Mouse (Mus musculus): Measurements from ENCODE around the gene Chchd5. TPM values are rescaled to one million over a fixed set of nuclear protein-coding genes. Genes with fewer than 3 reads are reported as not detected.

Gene Chchd5
- 22.3 and 24.6 TPM in 2 replicates for polyA plus RNA-seq (2016; fragmentation: Nextera tagmentation; extraction: Ambion mirVana)

DNA sequence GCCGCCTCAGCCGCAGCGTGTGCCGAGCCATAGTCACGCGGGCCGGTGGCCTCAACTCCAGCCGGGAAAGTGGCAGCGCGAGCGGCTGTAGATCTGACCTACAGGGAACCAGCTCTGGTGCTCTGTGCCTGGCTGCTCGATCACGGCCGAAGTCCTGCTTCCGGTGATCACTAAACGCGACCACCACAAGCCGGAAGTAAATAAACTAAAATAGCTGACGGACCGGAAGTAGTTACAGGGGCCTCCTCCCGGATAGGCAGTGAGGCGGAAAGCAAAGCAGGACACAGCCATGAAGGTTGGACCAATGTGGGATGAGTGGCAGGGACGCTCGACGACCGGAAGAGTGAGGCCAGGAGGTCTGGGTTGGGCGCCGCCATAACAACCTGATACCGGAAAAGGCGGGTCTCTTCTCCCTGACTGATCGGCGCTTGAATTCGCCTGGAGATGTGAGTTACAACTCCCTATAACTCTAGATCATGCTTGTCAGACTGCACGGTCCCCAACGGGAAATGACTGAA lies at the start of gene Chchd5:
TSS of gene Chchd5 (plus strand) at position 289 of the 518 bp plus-strand sequence.
- H3K4me1 ChIP-seq = peaks cover 14% of the 10 kb centered on the region
- H3K4me2 ChIP-seq (replicated peaks) = peak within 1 kb of the TSS; percentile 76
- peak within 1 kb of the TSS; percentile 61 for H3K4me3 ChIP-seq
- H3K36me3 ChIP-seq = peaks cover 54% of the 10 kb centered on the region
- H3K9me3 ChIP-seq (replicated peaks) = peaks cover 10% of the 10 kb centered on the region
- ATAC-seq (ENCODE audit: low FRiP score) = peak; percentile 99
- H3K27me3 ChIP-seq = no peaks in the 10 kb centered on the region
- WGBS = under 1% methylated on average over 35 of the region's 35 CpGs
- peak within 1 kb of the TSS; percentile 81 for H3K9ac ChIP-seq
- peak within 1 kb of the TSS; percentile 92 for H3K27ac ChIP-seq

DNA sequence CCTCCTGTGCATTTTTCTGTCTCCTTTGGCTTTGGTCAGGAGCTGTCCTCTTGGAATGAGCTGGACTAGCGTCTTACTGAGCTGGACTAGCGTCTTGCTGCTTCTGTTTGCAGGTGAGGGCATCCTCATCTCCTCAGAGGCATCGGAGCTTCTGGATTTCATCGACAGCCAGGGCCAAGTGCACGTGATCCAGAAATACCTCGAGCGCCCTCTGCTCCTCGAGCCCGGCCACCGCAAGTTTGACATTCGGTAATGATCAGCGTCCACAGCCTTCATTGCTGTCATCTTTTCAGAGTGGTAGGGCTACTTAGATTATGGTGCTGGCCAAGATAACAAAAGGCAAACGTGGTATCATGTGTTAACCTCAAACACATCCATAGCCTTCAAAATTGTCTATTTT lies 48.4 kb upstream of the Chchd5 start:
- H3K27me3 ChIP-seq = no peaks in the 10 kb centered on the region
- H3K4me1 ChIP-seq = no peaks in the 10 kb centered on the region
- no peak overlapping the region for H3K4me2 ChIP-seq (replicated peaks)
- WGBS = 71% methylated on average over 13 of the region's 13 CpGs
- no peak overlapping the region for H3K27ac ChIP-seq
- H3K9ac ChIP-seq = no peak overlapping the region
- no peaks in the 10 kb centered on the region for H3K9me3 ChIP-seq (replicated peaks)
- ATAC-seq (ENCODE audit: low FRiP score) = no peak
- peaks cover 69% of the 10 kb centered on the region for H3K36me3 ChIP-seq
- no peak overlapping the region for H3K4me3 ChIP-seq

DNA sequence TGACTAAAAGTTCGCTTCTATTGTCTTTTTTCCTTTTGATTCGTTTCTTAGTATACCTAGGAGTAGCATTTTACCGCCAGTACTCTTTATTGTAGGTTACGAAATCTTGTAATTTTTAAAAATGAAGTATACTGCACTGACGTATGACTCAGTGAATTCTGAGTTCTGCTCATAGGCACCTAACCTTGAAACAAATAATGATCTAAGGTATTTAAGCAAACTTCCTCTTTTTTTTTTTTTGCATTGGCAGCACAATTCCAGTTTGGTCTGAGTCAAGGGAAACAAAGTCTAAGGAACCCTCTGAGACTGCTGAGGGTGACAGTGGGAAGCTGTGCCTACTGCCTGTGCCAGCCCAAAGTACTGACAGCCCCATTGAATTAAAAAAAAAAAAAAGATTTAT lies 46.0 kb upstream of the Chchd5 start:
- H3K9me3 ChIP-seq (replicated peaks) = no peaks in the 10 kb centered on the region
- no peak for ATAC-seq (ENCODE audit: low FRiP score)
- H3K4me3 ChIP-seq = no peak overlapping the region
- H3K27me3 ChIP-seq = no peaks in the 10 kb centered on the region
- peaks cover 53% of the 10 kb centered on the region for H3K36me3 ChIP-seq
- WGBS = 92% methylated on average over 5 of the region's 5 CpGs
- H3K9ac ChIP-seq = no peak overlapping the region
- H3K4me1 ChIP-seq = no peaks in the 10 kb centered on the region
- H3K4me2 ChIP-seq (replicated peaks) = no peak overlapping the region
- H3K27ac ChIP-seq = no peak overlapping the region

DNA sequence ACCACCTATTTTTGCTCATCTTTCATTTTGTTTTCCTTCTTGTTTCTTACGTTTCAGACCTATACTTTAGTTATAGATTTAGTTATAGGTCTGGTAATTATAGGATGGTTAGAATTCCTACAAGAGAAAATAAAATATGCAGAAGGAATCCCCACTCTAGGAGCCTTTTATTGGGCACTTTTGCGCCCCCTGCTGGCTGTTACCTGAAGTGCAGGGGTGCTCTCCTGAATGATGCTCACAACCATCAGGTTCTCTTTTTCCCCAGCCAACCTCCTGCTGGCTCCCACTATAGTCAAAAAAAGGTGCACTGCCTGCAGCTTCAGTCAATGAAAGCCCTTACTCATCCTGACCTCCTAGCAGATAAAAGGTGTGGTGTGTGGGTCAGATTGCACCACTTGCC lies 44.5 kb upstream of the Chchd5 start:
- WGBS = 63% methylated on average over 2 of the region's 2 CpGs
- H3K9ac ChIP-seq = no peak overlapping the region
- H3K4me3 ChIP-seq = no peak overlapping the region
- H3K9me3 ChIP-seq (replicated peaks) = no peaks in the 10 kb centered on the region
- H3K27ac ChIP-seq = no peak overlapping the region
- no peaks in the 10 kb centered on the region for H3K4me1 ChIP-seq
- H3K4me2 ChIP-seq (replicated peaks) = no peak overlapping the region
- H3K36me3 ChIP-seq = peaks cover 55% of the 10 kb centered on the region
- no peak for ATAC-seq (ENCODE audit: low FRiP score)
- H3K27me3 ChIP-seq = no peaks in the 10 kb centered on the region

DNA sequence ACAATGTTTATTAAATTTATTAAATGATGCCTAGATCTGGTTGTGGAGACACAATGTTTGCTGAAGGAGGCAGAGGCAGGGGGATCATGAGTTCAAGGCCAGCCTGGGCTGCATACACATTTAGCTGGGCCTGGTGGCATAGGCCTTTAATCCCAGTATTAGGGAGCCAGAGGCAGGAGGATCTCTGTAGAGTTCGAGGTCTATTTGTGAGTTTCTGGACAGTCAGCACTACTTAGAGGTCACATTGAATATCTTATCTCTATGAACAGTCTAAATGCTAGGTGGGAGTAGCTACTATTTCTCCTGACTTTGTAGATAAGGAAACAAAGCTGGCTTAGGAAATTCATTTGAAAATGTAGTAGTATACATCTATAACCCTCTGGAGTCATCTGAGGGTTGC lies 42.0 kb upstream of the Chchd5 start:
- no peaks in the 10 kb centered on the region for H3K27me3 ChIP-seq
- WGBS = 93% methylated on average over 1 of the region's 1 CpGs
- H3K27ac ChIP-seq = no peak overlapping the region
- H3K4me1 ChIP-seq = no peaks in the 10 kb centered on the region
- no peak overlapping the region for H3K4me2 ChIP-seq (replicated peaks)
- H3K4me3 ChIP-seq = no peak overlapping the region
- no peak for ATAC-seq (ENCODE audit: low FRiP score)
- no peak overlapping the region for H3K9ac ChIP-seq
- H3K9me3 ChIP-seq (replicated peaks) = no peaks in the 10 kb centered on the region
- H3K36me3 ChIP-seq = peaks cover 58% of the 10 kb centered on the region

DNA sequence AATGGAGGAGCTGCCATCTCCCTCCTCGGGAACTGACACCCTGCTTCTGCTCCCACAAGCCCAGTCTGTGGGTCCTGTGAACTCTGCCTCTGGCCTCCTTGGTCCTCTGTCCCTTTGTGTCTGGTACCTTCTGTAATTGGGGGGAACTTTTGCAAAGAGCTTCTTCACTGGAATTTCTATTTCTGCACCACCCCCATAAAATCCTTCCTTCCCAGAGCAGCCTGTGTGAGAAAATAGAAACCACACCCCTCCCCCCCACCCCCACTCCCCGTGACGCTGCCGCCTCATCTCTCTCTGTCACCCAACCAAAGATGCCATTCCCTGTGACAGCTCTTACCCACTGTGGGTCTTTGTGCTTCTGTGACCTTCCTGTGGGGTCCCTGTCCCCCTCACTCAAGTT lies 39.1 kb upstream of the Chchd5 start:
- 42% methylated on average over 4 of the region's 4 CpGs for WGBS
- Histone ChIP-seq H3K27ac (no peak overlapping the region; the same call in 1 of the 2 replicates), H3K4me3 (no peak overlapping the region), H3K4me2 (replicated peaks) (no peak overlapping the region), H3K27me3 (no peaks in the 10 kb centered on the region), H3K9me3 (replicated peaks) (no peaks in the 10 kb centered on the region), H3K9ac (no peak overlapping the region; the same call in 1 of the 2 replicates), H3K36me3 (peaks cover 77% of the 10 kb centered on the region), H3K4me1 (no peaks in the 10 kb centered on the region)
- no peak for ATAC-seq (ENCODE audit: low FRiP score)

DNA sequence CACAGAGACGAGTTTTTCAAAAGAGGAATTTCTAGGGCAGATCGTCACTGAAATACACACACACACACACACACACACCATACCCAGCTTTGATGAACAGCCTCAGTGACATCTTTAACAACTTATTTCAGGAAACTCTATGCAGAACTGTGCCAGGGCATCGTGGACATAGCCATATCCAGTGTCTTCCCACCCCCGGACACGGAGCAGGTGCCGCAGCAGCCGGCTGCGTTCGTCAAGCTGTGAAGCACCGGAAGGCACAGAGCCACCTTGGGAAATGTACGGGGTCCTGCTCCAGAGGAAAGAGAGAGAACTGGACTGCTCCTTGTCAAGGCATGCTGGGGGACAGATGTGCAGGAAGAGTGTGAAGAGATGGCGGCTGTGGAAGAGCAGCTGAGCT lies 36.7 kb upstream of the Chchd5 start:
- Histone ChIP-seq H3K4me1 (no peaks in the 10 kb centered on the region), H3K9me3 (replicated peaks) (no peaks in the 10 kb centered on the region), H3K27me3 (no peaks in the 10 kb centered on the region), H3K9ac (no peak overlapping the region), H3K36me3 (peaks cover 66% of the 10 kb centered on the region), H3K27ac (no peak overlapping the region), H3K4me3 (no peak overlapping the region), H3K4me2 (replicated peaks) (no peak overlapping the region)
- no peak for ATAC-seq (ENCODE audit: low FRiP score)
- 93% methylated on average over 12 of the region's 12 CpGs for WGBS

DNA sequence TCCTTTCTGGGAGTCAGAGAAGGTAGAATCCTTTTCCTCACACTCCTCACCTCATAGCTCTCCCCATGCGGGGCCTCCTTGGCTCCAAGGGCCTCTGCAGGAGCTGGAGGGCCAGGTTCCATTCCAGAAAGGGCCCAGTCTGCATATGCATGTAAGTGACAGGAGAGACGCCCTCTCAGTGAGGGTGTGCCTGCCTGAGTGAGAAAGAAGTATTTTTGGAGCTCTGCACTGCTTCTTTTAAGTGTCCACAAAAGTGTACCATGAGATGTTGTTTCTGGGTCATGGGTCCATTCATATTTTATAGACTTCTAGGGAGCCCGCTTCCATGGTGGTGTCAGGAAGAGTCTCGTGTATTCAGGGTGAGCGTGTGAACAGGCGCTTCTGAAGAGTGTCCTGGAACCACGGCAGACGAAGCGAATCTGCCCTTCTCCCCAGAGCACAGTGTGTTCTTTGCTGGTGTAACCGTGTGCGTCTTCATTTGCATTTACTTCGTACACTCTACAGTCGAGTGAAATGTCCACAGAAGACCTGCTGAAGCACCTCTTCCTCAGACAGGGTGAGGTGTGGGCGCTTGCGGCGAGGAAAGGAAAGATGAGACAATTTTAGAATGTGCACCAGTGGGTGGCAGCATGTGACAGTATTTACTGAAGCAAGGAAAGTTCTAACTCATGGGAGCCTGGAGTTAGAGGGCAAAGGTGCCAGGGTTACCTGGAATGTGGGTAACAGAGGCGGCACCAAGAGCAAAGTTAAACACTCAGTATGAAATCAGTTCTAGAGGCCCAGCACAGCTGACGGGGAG lies 35.4 kb upstream of the Chchd5 start:
- H3K27me3 ChIP-seq = no peaks in the 10 kb centered on the region
- H3K4me2 ChIP-seq (replicated peaks) = no peak overlapping the region
- no peaks in the 10 kb centered on the region for H3K9me3 ChIP-seq (replicated peaks)
- H3K36me3 ChIP-seq = peaks cover 57% of the 10 kb centered on the region
- no peak overlapping the region for H3K27ac ChIP-seq
- 89% methylated on average over 18 of the region's 18 CpGs for WGBS
- H3K9ac ChIP-seq = no peak overlapping the region
- no peaks in the 10 kb centered on the region for H3K4me1 ChIP-seq
- ATAC-seq (ENCODE audit: low FRiP score) = no peak
- H3K4me3 ChIP-seq = no peak overlapping the region

DNA sequence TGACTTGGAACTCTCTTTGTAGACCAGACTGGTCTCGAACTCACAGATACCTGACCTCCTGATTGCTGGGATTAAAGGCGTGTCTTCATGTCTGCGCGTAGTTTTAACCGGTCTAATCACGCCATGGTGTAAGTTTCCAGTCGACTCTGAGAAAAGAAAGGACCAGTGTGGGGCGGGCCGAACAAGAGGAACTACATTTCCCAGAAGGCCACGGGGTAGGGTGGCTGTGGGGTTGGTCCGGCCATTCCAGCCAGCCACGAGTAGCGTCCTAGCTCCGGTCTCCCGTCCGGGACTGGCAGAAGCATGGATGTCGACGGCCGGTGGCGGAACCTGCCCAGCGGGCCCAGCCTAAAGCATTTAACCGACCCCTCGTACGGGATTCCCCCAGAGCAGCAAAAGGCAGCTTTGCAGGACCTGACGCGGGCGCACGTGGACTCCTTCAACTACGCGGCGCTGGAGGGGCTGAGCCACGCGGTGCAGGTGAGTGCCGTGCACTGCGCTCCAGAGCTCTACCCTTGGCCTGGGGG lies 28.7 kb upstream of the Chchd5 start, which contains the start of gene Polr1b:
TSS of gene Polr1b (plus strand) at position 212 of the 527 bp plus-strand sequence.
- no peak within 1 kb of the TSS for H3K27ac ChIP-seq
- peak; percentile 99 for ATAC-seq (ENCODE audit: low FRiP score)
- 0% methylated on average over 35 of the region's 35 CpGs for WGBS

DNA sequence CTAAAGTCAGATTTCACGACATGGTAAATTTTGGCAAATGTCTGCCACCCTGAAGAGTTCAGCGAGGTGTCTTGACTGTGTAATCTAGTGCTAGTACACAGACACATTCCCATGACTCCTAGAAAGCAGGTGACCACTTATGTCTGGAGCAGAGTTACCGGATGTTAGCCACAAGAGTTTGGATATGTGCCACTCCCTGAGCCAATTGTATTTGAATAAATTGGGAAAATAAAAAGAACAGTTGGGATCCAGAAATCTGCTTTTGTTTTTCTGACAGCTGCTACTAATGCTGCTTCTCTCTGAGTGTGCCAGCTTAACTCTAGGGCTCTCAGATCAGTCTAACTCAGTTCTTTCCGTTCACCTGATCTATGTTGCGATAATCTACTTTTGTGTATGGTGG lies 16.6 kb upstream of the Chchd5 start:
- ATAC-seq (ENCODE audit: low FRiP score) = no peak
- Histone ChIP-seq H3K4me1 (no peaks in the 10 kb centered on the region), H3K27me3 (no peaks in the 10 kb centered on the region), H3K9me3 (replicated peaks) (no peaks in the 10 kb centered on the region), H3K36me3 (peaks cover 72% of the 10 kb centered on the region), H3K4me3 (no peak overlapping the region), H3K27ac (no peak overlapping the region), H3K9ac (no peak overlapping the region), H3K4me2 (replicated peaks) (no peak overlapping the region)
- WGBS = 94% methylated on average over 5 of the region's 5 CpGs

More for the DNA sequence above, 28.7 kb upstream of the Chchd5 start, which contains the start of gene Polr1b:
- Histone ChIP-seq H3K9ac (peak within 1 kb of the TSS; percentile 79), H3K4me2 (replicated peaks) (peak within 1 kb of the TSS; percentile 84), H3K27me3 (no peaks in the 10 kb centered on the region), H3K4me1 (peaks cover 8% of the 10 kb centered on the region), H3K9me3 (replicated peaks) (no peaks in the 10 kb centered on the region), H3K36me3 (peaks cover 25% of the 10 kb centered on the region), H3K4me3 (peak within 1 kb of the TSS; percentile 71)

DNA sequence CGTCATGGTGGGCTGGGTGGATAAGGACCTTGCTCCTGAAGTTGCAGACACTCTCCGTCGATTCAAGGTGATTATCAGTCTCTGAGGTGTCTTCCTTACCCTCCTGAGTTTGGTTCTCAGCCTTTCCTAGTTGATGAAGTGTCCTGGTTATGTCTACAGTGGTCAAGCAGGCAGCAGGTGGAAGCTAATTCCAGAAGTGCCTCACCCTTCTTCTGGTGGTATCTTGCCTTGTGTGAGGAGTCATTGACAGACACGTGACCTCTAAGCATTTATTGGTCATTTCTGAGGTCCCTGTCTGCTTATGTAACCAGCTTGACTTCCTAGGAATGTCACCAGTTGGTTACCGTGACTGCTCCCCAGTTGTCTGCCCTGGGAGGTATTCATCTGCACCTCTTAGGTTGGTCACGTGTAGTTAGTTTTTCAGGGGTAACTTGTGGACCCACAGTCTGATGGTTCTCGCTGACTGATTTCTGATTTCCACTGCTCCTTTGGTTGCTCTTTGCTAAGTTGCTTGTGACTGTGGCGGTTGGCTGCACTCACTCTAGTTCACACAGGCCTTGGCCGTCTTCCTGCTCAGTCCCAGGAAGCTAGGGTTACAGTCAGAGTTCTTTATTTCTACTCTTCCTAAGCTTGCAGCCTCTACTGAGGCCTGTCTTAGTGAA lies 13.7 kb upstream of the Chchd5 start:
- Histone ChIP-seq H3K4me1 (no peaks in the 10 kb centered on the region), H3K27ac (no peak overlapping the region), H3K4me3 (no peak overlapping the region), H3K9me3 (replicated peaks) (no peaks in the 10 kb centered on the region), H3K36me3 (peaks cover 80% of the 10 kb centered on the region), H3K27me3 (no peaks in the 10 kb centered on the region), H3K9ac (no peak overlapping the region), H3K4me2 (replicated peaks) (no peak overlapping the region)
- 92% methylated on average over 9 of the region's 9 CpGs for WGBS
- ATAC-seq (ENCODE audit: low FRiP score) = no peak

DNA sequence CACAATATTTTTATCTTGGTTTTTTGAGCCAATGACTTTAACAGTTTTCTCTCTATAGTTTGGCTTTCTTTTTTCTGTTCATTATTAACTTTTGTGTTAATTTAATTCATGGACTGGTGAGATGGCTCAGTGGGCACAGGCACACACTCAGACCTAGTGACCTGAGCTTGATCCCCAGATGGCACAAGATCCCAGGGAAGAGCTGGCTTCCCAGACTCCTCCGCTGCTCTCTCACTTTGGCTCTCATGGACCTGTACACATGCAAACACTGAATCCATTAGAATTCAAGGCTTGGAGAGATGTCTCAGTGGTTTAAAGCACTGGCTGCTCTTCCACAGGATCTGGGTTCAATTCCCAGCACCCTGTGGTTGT lies 13.1 kb upstream of the Chchd5 start:
- H3K4me2 ChIP-seq (replicated peaks) = no peak overlapping the region
- ATAC-seq (ENCODE audit: low FRiP score) = no peak
- 97% methylated on average over 1 of the region's 1 CpGs for WGBS
- H3K27ac ChIP-seq = no peak overlapping the region
- no peaks in the 10 kb centered on the region for H3K9me3 ChIP-seq (replicated peaks)
- no peaks in the 10 kb centered on the region for H3K27me3 ChIP-seq
- no peaks in the 10 kb centered on the region for H3K4me1 ChIP-seq
- H3K36me3 ChIP-seq = peaks cover 80% of the 10 kb centered on the region
- no peak overlapping the region for H3K4me3 ChIP-seq
- H3K9ac ChIP-seq = no peak overlapping the region

Measured in hindbrain, embryonic 12.5 days (tissue).